Mouse (Mus musculus): ENCODE measurements around the gene Slc7a1. TPM values are rescaled to one million over a fixed set of nuclear protein-coding genes. Genes with fewer than 3 reads are reported as not detected.

The Slc7a1 gene
- polyA plus RNA-seq (2015; fragmentation: Nextera tagmentation; extraction: Ambion mirVana): 16.7 and 19.0 TPM in 2 replicates

DNA sequence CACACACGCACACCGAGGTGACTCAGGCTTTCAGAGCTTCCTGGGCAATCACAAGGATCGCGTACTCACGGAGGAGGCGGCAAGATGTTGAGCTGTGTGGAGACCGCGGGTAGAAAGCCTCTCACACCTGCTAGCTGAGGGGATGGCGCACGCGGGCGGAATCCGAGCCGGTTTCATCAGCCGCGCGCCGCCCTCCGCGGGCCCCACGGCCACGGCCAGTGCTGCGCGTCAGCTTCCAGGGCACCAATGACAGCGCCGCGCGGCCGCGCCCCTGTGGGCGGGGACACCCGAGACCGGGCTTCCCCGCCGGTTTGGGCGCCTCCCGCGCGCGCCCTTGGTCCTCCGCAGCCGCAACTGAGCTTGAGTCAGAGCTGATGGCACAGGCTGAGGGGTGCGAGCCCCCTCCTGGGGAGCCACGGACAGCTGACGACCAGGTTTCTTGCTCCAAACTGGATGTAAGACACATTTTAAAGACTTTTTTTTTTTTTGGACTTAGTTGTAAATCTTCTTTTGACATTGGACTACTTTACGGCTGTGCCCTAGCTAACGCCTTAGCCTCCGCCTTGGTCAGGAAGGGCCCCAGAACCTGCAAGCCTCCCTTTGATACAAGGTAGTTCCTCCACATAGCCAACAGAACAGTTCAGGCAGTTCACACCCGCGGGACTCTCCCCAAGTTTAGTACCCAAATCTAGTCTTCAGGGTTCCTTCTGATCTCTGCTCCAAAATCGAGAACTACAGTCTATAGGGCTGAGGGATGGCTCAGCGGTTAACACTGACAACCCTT is at the start of gene Slc7a1:
Gene Slc7a1 (minus strand): TSS at position 245 of the 784 bp plus-strand sequence.
- peaks cover 16% of the 10 kb centered on the region for H3K4me1 ChIP-seq (ENCODE audit: insufficient read depth, low read length)
- H3K4me3 ChIP-seq (ENCODE audit: low read length): peak within 1 kb of the TSS; percentile 87
- H3K36me3 ChIP-seq (ENCODE audit: insufficient read depth, low read length): no peaks in the 10 kb centered on the region
- H3K27ac ChIP-seq (ENCODE audit: low read length): peak within 1 kb of the TSS; percentile 46
- H3K4me2 ChIP-seq (replicated peaks; ENCODE audit: low read depth, low read length): peak within 1 kb of the TSS; percentile 99
- H3K27me3 ChIP-seq (ENCODE audit: insufficient read depth, low read length): no peaks in the 10 kb centered on the region
- peak within 1 kb of the TSS; percentile 82 for H3K9ac ChIP-seq (replicated peaks; ENCODE audit: low read length)
- H3K9me3 ChIP-seq (ENCODE audit: low read length): no peaks in the 10 kb centered on the region
- peak; percentile 95 for ATAC-seq (ENCODE audit: low FRiP score, low TSS enrichment)
- WGBS: 2% methylated on average over 48 of the region's 52 CpGs

GRCm38 (mm10) chr5:148444974-148445373 is 45.3 kb upstream of the Slc7a1 start:
- Histone ChIP-seq H3K4me2 (replicated peaks; ENCODE audit: low read depth, low read length) (no peak overlapping the region), H3K9me3 (ENCODE audit: low read length) (peaks cover 5% of the 10 kb centered on the region), H3K4me1 (ENCODE audit: insufficient read depth, low read length) (0 out of 2 replicates have a peak, but pooled peaks cover 4% of the 10 kb centered on the region), H3K36me3 (ENCODE audit: insufficient read depth, low read length) (no peaks in the 10 kb centered on the region), H3K27me3 (ENCODE audit: insufficient read depth, low read length) (no peaks in the 10 kb centered on the region), H3K27ac (ENCODE audit: low read length) (no peak overlapping the region), H3K4me3 (ENCODE audit: low read length) (no peak overlapping the region), H3K9ac (replicated peaks; ENCODE audit: low read length) (no peak overlapping the region)
- ATAC-seq (ENCODE audit: low FRiP score, low TSS enrichment): no peak
- 90% methylated on average over 2 of the region's 2 CpGs for WGBS

DNA sequence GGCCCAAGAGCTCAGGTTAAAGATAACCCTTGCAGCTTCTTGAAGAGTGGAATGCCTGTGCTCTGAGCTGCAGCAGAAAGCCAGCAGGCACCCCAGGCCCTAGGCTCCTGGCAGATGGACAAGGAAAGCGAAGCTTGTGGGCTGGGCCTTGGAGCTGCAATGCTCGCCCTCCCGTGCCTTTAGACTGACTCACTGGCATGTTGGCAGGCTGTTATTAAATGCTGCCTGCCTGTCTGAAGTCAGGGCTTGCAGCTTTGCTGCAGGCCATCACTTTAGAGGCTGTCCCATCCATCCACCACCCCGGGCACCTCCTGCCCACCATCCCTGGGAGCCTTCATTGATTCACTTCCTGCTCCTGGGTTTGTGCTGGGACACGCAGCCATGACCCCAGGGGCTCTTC is 44.0 kb upstream of the Slc7a1 start:
- H3K4me1 ChIP-seq (ENCODE audit: insufficient read depth, low read length): 0 out of 2 replicates have a peak, but pooled peaks cover 4% of the 10 kb centered on the region
- no peak overlapping the region for H3K4me3 ChIP-seq (ENCODE audit: low read length)
- no peaks in the 10 kb centered on the region for H3K36me3 ChIP-seq (ENCODE audit: insufficient read depth, low read length)
- WGBS: 70% methylated on average over 5 of the region's 5 CpGs
- H3K4me2 ChIP-seq (replicated peaks; ENCODE audit: low read depth, low read length): no peak overlapping the region
- peak overlapping the region; percentile 10; the same call in 1 of the 2 replicates for H3K27ac ChIP-seq (ENCODE audit: low read length)
- peaks cover 5% of the 10 kb centered on the region for H3K9me3 ChIP-seq (ENCODE audit: low read length)
- H3K27me3 ChIP-seq (ENCODE audit: insufficient read depth, low read length): no peaks in the 10 kb centered on the region
- ATAC-seq (ENCODE audit: low FRiP score, low TSS enrichment): 0 out of 2 replicates have a peak, but pooled peaks have one; percentile 42
- H3K9ac ChIP-seq (replicated peaks; ENCODE audit: low read length): no peak overlapping the region

DNA sequence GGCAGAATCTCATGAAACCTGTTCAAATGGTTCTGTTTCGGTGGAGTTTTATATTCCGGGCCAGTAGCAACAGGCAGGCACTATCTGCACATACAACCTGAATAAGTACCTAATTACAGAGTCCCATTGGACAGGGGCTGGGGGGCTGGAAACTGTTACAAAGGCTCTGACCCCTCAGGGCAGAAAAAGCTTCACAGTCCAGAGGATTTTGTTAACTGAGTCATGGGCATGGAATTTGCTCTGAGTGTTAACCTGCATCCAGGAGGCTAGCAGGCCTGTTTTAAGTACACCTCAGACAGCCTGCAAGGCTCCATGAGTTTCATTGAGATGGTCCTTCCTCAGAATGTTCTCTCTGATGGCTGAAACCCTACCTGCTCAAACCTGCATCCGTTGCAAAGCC is 36.0 kb upstream of the Slc7a1 start:
- WGBS: 69% methylated on average over 3 of the region's 3 CpGs
- H3K4me3 ChIP-seq (ENCODE audit: low read length): no peak overlapping the region
- peak; percentile 59; the same call in 1 of the 2 replicates for ATAC-seq (ENCODE audit: low FRiP score, low TSS enrichment)
- no peak overlapping the region for H3K9ac ChIP-seq (replicated peaks; ENCODE audit: low read length)
- no peaks in the 10 kb centered on the region for H3K27me3 ChIP-seq (ENCODE audit: insufficient read depth, low read length)
- H3K9me3 ChIP-seq (ENCODE audit: low read length): no peaks in the 10 kb centered on the region
- H3K27ac ChIP-seq (ENCODE audit: low read length): no peak overlapping the region; the same call in 1 of the 2 replicates
- no peaks in the 10 kb centered on the region for H3K36me3 ChIP-seq (ENCODE audit: insufficient read depth, low read length)
- no peak overlapping the region for H3K4me2 ChIP-seq (replicated peaks; ENCODE audit: low read depth, low read length)
- no peaks in the 10 kb centered on the region for H3K4me1 ChIP-seq (ENCODE audit: insufficient read depth, low read length)

DNA sequence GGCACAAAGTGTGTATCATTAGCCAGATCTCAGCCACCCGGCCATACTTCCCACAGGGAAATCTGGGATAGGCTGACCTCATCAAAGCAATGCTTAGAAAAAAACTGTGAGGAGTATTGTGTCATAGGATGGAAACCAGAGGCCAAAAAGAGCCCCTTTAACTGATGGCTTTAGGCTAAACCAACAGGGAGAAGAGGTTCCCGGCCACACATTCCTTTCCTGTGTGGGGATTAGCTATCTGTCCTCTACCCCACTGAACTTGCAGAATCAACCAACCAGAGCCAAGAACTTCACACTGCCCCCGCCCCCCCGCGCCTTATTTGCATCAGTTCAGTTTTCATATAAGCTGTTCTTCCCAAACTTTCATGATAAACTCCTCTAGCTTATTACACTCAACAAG is 32.4 kb upstream of the Slc7a1 start:
- no peak overlapping the region for H3K4me2 ChIP-seq (replicated peaks; ENCODE audit: low read depth, low read length)
- 77% methylated on average over 5 of the region's 5 CpGs for WGBS
- no peak for ATAC-seq (ENCODE audit: low FRiP score, low TSS enrichment)
- H3K9me3 ChIP-seq (ENCODE audit: low read length): no peaks in the 10 kb centered on the region
- H3K27ac ChIP-seq (ENCODE audit: low read length): no peak overlapping the region
- H3K4me3 ChIP-seq (ENCODE audit: low read length): no peak overlapping the region
- H3K27me3 ChIP-seq (ENCODE audit: insufficient read depth, low read length): no peaks in the 10 kb centered on the region
- H3K9ac ChIP-seq (replicated peaks; ENCODE audit: low read length): no peak overlapping the region
- H3K36me3 ChIP-seq (ENCODE audit: insufficient read depth, low read length): no peaks in the 10 kb centered on the region
- no peaks in the 10 kb centered on the region for H3K4me1 ChIP-seq (ENCODE audit: insufficient read depth, low read length)

DNA sequence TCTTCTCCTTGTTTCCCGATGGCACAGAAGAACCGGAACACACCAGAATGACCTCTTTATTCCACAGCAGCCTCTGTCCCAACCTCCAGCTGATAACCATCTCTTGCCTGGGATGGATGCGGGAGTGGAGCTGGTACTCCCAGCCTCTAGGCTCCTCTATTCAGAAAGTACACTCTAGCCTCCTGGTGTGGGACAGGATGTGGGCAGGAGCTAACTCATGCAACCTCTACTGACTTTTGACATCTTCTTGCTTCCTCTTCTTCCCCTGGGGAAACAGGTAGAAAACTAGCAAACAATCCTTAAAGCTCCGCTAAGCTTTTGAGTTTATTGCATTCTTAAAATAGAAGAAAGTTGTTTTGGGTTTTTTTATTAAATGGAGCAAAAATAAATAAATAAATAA is 29.1 kb upstream of the Slc7a1 start:
- whole genome bisulfite sequencing: 87% methylated on average over 4 of the region's 4 CpGs
- H3K9ac ChIP-seq (replicated peaks; ENCODE audit: low read length): no peak overlapping the region
- no peaks in the 10 kb centered on the region for H3K9me3 ChIP-seq (ENCODE audit: low read length)
- no peak overlapping the region for H3K27ac ChIP-seq (ENCODE audit: low read length)
- H3K4me3 ChIP-seq (ENCODE audit: low read length): no peak overlapping the region
- H3K36me3 ChIP-seq (ENCODE audit: insufficient read depth, low read length): no peaks in the 10 kb centered on the region
- no peaks in the 10 kb centered on the region for H3K27me3 ChIP-seq (ENCODE audit: insufficient read depth, low read length)
- H3K4me2 ChIP-seq (replicated peaks; ENCODE audit: low read depth, low read length): no peak overlapping the region
- H3K4me1 ChIP-seq (ENCODE audit: insufficient read depth, low read length): no peaks in the 10 kb centered on the region
- ATAC-seq (ENCODE audit: low FRiP score, low TSS enrichment): no peak

DNA sequence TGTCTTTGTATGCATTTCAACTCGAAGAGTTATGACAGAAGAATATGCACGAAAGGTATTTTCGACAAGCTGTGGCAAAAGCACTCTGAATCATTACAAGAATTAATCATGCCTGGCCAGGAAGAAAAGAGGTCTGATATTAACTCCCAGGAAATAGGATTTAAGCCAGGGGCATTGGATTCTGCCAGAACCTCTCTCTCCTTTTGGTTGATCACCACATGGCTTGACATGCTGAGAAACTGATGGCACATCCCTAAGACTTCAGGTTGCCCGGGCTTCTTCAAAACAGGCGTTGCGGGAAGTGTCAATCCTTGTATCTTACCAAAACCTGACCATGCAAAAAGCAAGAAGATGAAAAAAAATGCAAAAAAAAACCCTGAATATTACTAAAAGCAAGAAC is 25.4 kb upstream of the Slc7a1 start:
- Histone ChIP-seq H3K9me3 (ENCODE audit: low read length) (no peaks in the 10 kb centered on the region), H3K4me2 (replicated peaks; ENCODE audit: low read depth, low read length) (no peak overlapping the region), H3K36me3 (ENCODE audit: insufficient read depth, low read length) (no peaks in the 10 kb centered on the region), H3K27me3 (ENCODE audit: insufficient read depth, low read length) (no peaks in the 10 kb centered on the region), H3K4me1 (ENCODE audit: insufficient read depth, low read length) (no peaks in the 10 kb centered on the region), H3K9ac (replicated peaks; ENCODE audit: low read length) (no peak overlapping the region), H3K4me3 (ENCODE audit: low read length) (no peak overlapping the region), H3K27ac (ENCODE audit: low read length) (no peak overlapping the region)
- 81% methylated on average over 6 of the region's 6 CpGs for WGBS
- no peak for ATAC-seq (ENCODE audit: low FRiP score, low TSS enrichment)

- Histone ChIP-seq H3K4me1 (ENCODE audit: insufficient read depth, low read length) (no peaks in the 10 kb centered on the region), H3K4me3 (ENCODE audit: low read length) (no peak overlapping the region), H3K4me2 (replicated peaks; ENCODE audit: low read depth, low read length) (no peak overlapping the region), H3K27ac (ENCODE audit: low read length) (no peak overlapping the region), H3K9ac (replicated peaks; ENCODE audit: low read length) (no peak overlapping the region), H3K9me3 (ENCODE audit: low read length) (peaks cover 7% of the 10 kb centered on the region; the same call in 1 of the 2 replicates), H3K36me3 (ENCODE audit: insufficient read depth, low read length) (no peaks in the 10 kb centered on the region), H3K27me3 (ENCODE audit: insufficient read depth, low read length) (no peaks in the 10 kb centered on the region)
- no peak for ATAC-seq (ENCODE audit: low FRiP score, low TSS enrichment)
- 39% methylated on average over 2 of the region's 2 CpGs for whole genome bisulfite sequencing
Observed at GRCm38 (mm10) chr5:148421326-148421725, 21.6 kb upstream of the Slc7a1 start.

DNA sequence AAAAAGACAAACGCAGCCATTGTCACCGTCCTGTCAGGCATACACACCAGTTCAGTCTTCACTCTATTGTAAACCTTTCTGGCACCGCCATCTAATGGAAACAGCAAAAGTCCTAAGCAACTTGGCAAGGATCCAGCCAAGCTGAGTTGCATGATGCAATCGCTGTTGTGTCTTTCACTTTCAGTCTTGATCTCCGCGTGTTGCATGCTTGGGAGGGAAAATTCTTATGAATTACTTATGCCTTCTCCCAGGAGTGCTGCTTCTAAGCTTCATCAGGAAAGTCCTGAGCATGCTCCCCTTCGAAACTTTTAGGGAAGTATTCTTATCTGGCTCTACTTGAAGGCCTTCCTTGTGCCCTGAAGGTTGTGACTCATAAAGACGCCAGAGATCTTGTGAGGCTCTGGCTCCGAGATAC is 19.4 kb upstream of the Slc7a1 start:
- H3K9ac ChIP-seq (replicated peaks; ENCODE audit: low read length): no peak overlapping the region
- no peak overlapping the region for H3K4me2 ChIP-seq (replicated peaks; ENCODE audit: low read depth, low read length)
- H3K4me3 ChIP-seq (ENCODE audit: low read length): no peak overlapping the region
- ATAC-seq (ENCODE audit: low FRiP score, low TSS enrichment): no peak
- no peak overlapping the region for H3K27ac ChIP-seq (ENCODE audit: low read length)
- H3K9me3 ChIP-seq (ENCODE audit: low read length): peaks cover 7% of the 10 kb centered on the region; the same call in 1 of the 2 replicates
- WGBS: 71% methylated on average over 9 of the region's 9 CpGs
- no peaks in the 10 kb centered on the region for H3K4me1 ChIP-seq (ENCODE audit: insufficient read depth, low read length)
- H3K36me3 ChIP-seq (ENCODE audit: insufficient read depth, low read length): no peaks in the 10 kb centered on the region
- no peaks in the 10 kb centered on the region for H3K27me3 ChIP-seq (ENCODE audit: insufficient read depth, low read length)

- ATAC-seq (ENCODE audit: low FRiP score, low TSS enrichment): no peak
- Histone ChIP-seq H3K27ac (ENCODE audit: low read length) (no peak overlapping the region), H3K4me3 (ENCODE audit: low read length) (no peak overlapping the region), H3K4me2 (replicated peaks; ENCODE audit: low read depth, low read length) (no peak overlapping the region), H3K9me3 (ENCODE audit: low read length) (peaks cover 7% of the 10 kb centered on the region; the same call in 1 of the 2 replicates), H3K27me3 (ENCODE audit: insufficient read depth, low read length) (no peaks in the 10 kb centered on the region), H3K9ac (replicated peaks; ENCODE audit: low read length) (no peak overlapping the region), H3K4me1 (ENCODE audit: insufficient read depth, low read length) (no peaks in the 10 kb centered on the region), H3K36me3 (ENCODE audit: insufficient read depth, low read length) (no peaks in the 10 kb centered on the region)
- 93% methylated on average over 9 of the region's 9 CpGs for WGBS
Observed at GRCm38 (mm10) chr5:148418436-148418835, 18.7 kb upstream of the Slc7a1 start.
